Mouse (Mus musculus) spleen, adult 2 months (tissue): ENCODE measurements around the gene Hmcn2.

Experiments used
- CTCF ChIP-seq: fragments of 200-500 bp; IDR thresholded peaks from 2 replicates; pipeline ENCODE4 v1.5.1; 2011; ENCODE audit warnings: mild to moderate bottlenecking, inconsistent platforms; ENCODE audit not compliant: insufficient read depth, insufficient read length, insufficient replicate concordance; ENCODE audit errors: extremely low read depth
- POLR2A ChIP-seq: fragments of 200-500 bp; IDR thresholded peaks from 2 replicates; pipeline ENCODE4 v1.6.1; 2011; ENCODE audit warnings: low read depth, low read length, inconsistent platforms

GRCm38 (mm10) chr2:31495046-31495476 is 180.8 kb downstream of the Hmcn2 start:
- TF ChIP-seq POLR2A (no peak), CTCF (no peak)
